Mouse (Mus musculus): ENCODE results near the gene Tnip1. TPM values are rescaled to one million over a fixed set of nuclear protein-coding genes. Genes with fewer than 3 reads are reported as not detected.

Gene Tnip1
- polyA plus RNA-seq, 1 experiment from 2014 or later: 17.5 TPM

GRCm38 (mm10) chr11:54885406-54885805, 77.3 kb downstream of the Tnip1 start:
- Histone ChIP-seq H3K9me3 (no peaks in the 10 kb centered on the region), H3K27ac (0 out of 2 replicates have a peak overlapping the region, but pooled peaks have one; percentile 71), H3K4me3 (no peak overlapping the region), H3K9ac (no peak overlapping the region), H3K27me3 (no peaks in the 10 kb centered on the region), H3K36me3 (no peaks in the 10 kb centered on the region), H3K4me2 (no peak overlapping the region), H3K4me1 (peaks cover 24% of the 10 kb centered on the region)
- 86% methylated on average over 2 of the region's 2 CpGs for WGBS
- ATAC-seq (ENCODE audit: borderline replicate concordance, extremely low read depth, low FRiP score, low TSS enrichment): no peak

GRCm38 (mm10) chr11:54884937-54885336, 77.8 kb downstream of the Tnip1 start:
- peak; percentile 84 for ATAC-seq (ENCODE audit: borderline replicate concordance, extremely low read depth, low FRiP score, low TSS enrichment)
- H3K9ac ChIP-seq: no peak overlapping the region

GRCm38 (mm10) chr11:54884197-54884828, 78.4 kb downstream of the Tnip1 start:
- Histone ChIP-seq H3K4me2 (no peak overlapping the region), H3K4me3 (no peak overlapping the region), H3K27me3 (no peaks in the 10 kb centered on the region), H3K9me3 (no peaks in the 10 kb centered on the region), H3K36me3 (no peaks in the 10 kb centered on the region), H3K27ac (peak overlapping the region; percentile 71), H3K9ac (no peak overlapping the region), H3K4me1 (peaks cover 32% of the 10 kb centered on the region)
- 67% methylated on average over 5 of the region's 5 CpGs for WGBS
- ATAC-seq (ENCODE audit: borderline replicate concordance, extremely low read depth, low FRiP score, low TSS enrichment): no peak

More at GRCm38 (mm10) chr11:54884937-54885336, 77.8 kb downstream of the Tnip1 start:
- Histone ChIP-seq H3K4me1 (peaks cover 27% of the 10 kb centered on the region), H3K27ac (peak overlapping the region; percentile 71), H3K4me2 (no peak overlapping the region), H3K4me3 (no peak overlapping the region), H3K9me3 (no peaks in the 10 kb centered on the region), H3K36me3 (no peaks in the 10 kb centered on the region), H3K27me3 (no peaks in the 10 kb centered on the region)
- 9% methylated on average over 5 of the region's 5 CpGs for WGBS

GRCm38 (mm10) chr11:54882671-54883070, 80.0 kb downstream of the Tnip1 start:
- no peak for ATAC-seq (ENCODE audit: borderline replicate concordance, extremely low read depth, low FRiP score, low TSS enrichment)
- H3K4me1 ChIP-seq: peaks cover 32% of the 10 kb centered on the region
- no peak overlapping the region for H3K4me3 ChIP-seq
- no peak overlapping the region for H3K9ac ChIP-seq
- H3K36me3 ChIP-seq: no peaks in the 10 kb centered on the region
- no peaks in the 10 kb centered on the region for H3K9me3 ChIP-seq
- no peak overlapping the region for H3K4me2 ChIP-seq
- no peaks in the 10 kb centered on the region for H3K27me3 ChIP-seq
- H3K27ac ChIP-seq: no peak overlapping the region
- WGBS: 32% methylated on average over 8 of the region's 8 CpGs

GRCm38 (mm10) chr11:54881051-54881474, 81.7 kb downstream of the Tnip1 start:
- no peak for ATAC-seq (ENCODE audit: borderline replicate concordance, extremely low read depth, low FRiP score, low TSS enrichment)
- Histone ChIP-seq H3K9ac (no peak overlapping the region), H3K4me3 (no peak overlapping the region), H3K4me2 (no peak overlapping the region), H3K36me3 (no peaks in the 10 kb centered on the region), H3K27me3 (no peaks in the 10 kb centered on the region), H3K27ac (no peak overlapping the region), H3K4me1 (peaks cover 32% of the 10 kb centered on the region), H3K9me3 (no peaks in the 10 kb centered on the region)
- WGBS: 13% methylated on average over 2 of the region's 2 CpGs

- no peak overlapping the region for H3K9ac ChIP-seq
- H3K9me3 ChIP-seq: no peaks in the 10 kb centered on the region
- peaks cover 29% of the 10 kb centered on the region for H3K4me1 ChIP-seq
- ATAC-seq (ENCODE audit: borderline replicate concordance, extremely low read depth, low FRiP score, low TSS enrichment): no peak
- H3K4me2 ChIP-seq: no peak overlapping the region
- 23% methylated on average over 10 of the region's 10 CpGs for WGBS
- H3K27me3 ChIP-seq: no peaks in the 10 kb centered on the region
- no peak overlapping the region for H3K4me3 ChIP-seq
- no peak overlapping the region for H3K27ac ChIP-seq
- no peaks in the 10 kb centered on the region for H3K36me3 ChIP-seq
Observed at GRCm38 (mm10) chr11:54879922-54880321, 82.8 kb downstream of the Tnip1 start.

- Histone ChIP-seq H3K4me2 (no peak overlapping the region), H3K9ac (no peak overlapping the region), H3K4me1 (peaks cover 24% of the 10 kb centered on the region), H3K27ac (no peak overlapping the region; the same call in 1 of the 2 replicates), H3K27me3 (no peaks in the 10 kb centered on the region), H3K4me3 (no peak overlapping the region), H3K36me3 (peaks cover under 1% of the 10 kb centered on the region), H3K9me3 (no peaks in the 10 kb centered on the region)
- 11% methylated on average over 4 of the region's 4 CpGs for WGBS
- peak; percentile 77; the same call in 1 of the 2 replicates for ATAC-seq (ENCODE audit: borderline replicate concordance, extremely low read depth, low FRiP score, low TSS enrichment)
Observed at GRCm38 (mm10) chr11:54879434-54879833, 83.3 kb downstream of the Tnip1 start.

- Histone ChIP-seq H3K27ac (no peak overlapping the region), H3K27me3 (no peaks in the 10 kb centered on the region), H3K4me3 (no peak overlapping the region), H3K4me2 (no peak overlapping the region), H3K4me1 (peaks cover 20% of the 10 kb centered on the region), H3K9ac (no peak overlapping the region), H3K9me3 (no peaks in the 10 kb centered on the region), H3K36me3 (peaks cover 6% of the 10 kb centered on the region)
- ATAC-seq (ENCODE audit: borderline replicate concordance, extremely low read depth, low FRiP score, low TSS enrichment): no peak
- 75% methylated on average over 6 of the region's 6 CpGs for WGBS
Observed at GRCm38 (mm10) chr11:54878893-54879292, 83.8 kb downstream of the Tnip1 start.

- WGBS: 88% methylated on average over 5 of the region's 5 CpGs
Observed at GRCm38 (mm10) chr11:54876031-54876430, 86.7 kb downstream of the Tnip1 start.

GRCm38 (mm10) chr11:54871831-54872537, 90.7 kb downstream of the Tnip1 start:
- no peak overlapping the region for H3K4me3 ChIP-seq
- peaks cover 51% of the 10 kb centered on the region for H3K36me3 ChIP-seq
- no peak overlapping the region for H3K9ac ChIP-seq
- H3K9me3 ChIP-seq: no peaks in the 10 kb centered on the region
- no peak overlapping the region for H3K4me2 ChIP-seq
- no peak overlapping the region for H3K27ac ChIP-seq
- H3K4me1 ChIP-seq: peaks cover 13% of the 10 kb centered on the region
- no peaks in the 10 kb centered on the region for H3K27me3 ChIP-seq
- no peak for ATAC-seq (ENCODE audit: borderline replicate concordance, extremely low read depth, low FRiP score, low TSS enrichment)
- WGBS: 77% methylated on average over 7 of the region's 7 CpGs

More at GRCm38 (mm10) chr11:54876031-54876430, 86.7 kb downstream of the Tnip1 start:
- H3K9ac ChIP-seq: no peak overlapping the region
- no peak for ATAC-seq (ENCODE audit: borderline replicate concordance, extremely low read depth, low FRiP score, low TSS enrichment)
- peaks cover 35% of the 10 kb centered on the region for H3K36me3 ChIP-seq
- no peaks in the 10 kb centered on the region for H3K9me3 ChIP-seq
- H3K27me3 ChIP-seq: no peaks in the 10 kb centered on the region
- H3K27ac ChIP-seq: no peak overlapping the region
- H3K4me3 ChIP-seq: no peak overlapping the region
- H3K4me2 ChIP-seq: no peak overlapping the region
- H3K4me1 ChIP-seq: peaks cover 12% of the 10 kb centered on the region

- ATAC-seq (ENCODE audit: borderline replicate concordance, extremely low read depth, low FRiP score, low TSS enrichment): no peak
- Histone ChIP-seq H3K4me1 (peaks cover 17% of the 10 kb centered on the region), H3K27me3 (no peaks in the 10 kb centered on the region), H3K27ac (no peak overlapping the region), H3K4me3 (no peak overlapping the region), H3K36me3 (peaks cover 50% of the 10 kb centered on the region), H3K4me2 (no peak overlapping the region), H3K9ac (no peak overlapping the region), H3K9me3 (no peaks in the 10 kb centered on the region)
- 73% methylated on average over 3 of the region's 3 CpGs for WGBS
Observed at GRCm38 (mm10) chr11:54869318-54869717, 93.4 kb downstream of the Tnip1 start.

GRCm38 (mm10) chr11:54868445-54868844, 94.3 kb downstream of the Tnip1 start:
- Histone ChIP-seq H3K9ac (no peak overlapping the region), H3K27ac (no peak overlapping the region), H3K27me3 (no peaks in the 10 kb centered on the region), H3K4me3 (no peak overlapping the region; the same call in 1 of the 2 replicates), H3K4me1 (peaks cover 17% of the 10 kb centered on the region), H3K36me3 (peaks cover 41% of the 10 kb centered on the region), H3K4me2 (peak overlapping the region; percentile 7; the same call in 1 of the 2 replicates), H3K9me3 (no peaks in the 10 kb centered on the region)
- no peak for ATAC-seq (ENCODE audit: borderline replicate concordance, extremely low read depth, low FRiP score, low TSS enrichment)
- 54% methylated on average over 2 of the region's 2 CpGs for WGBS

Data from lung, embryonic 15.5 days (tissue).